Mouse (Mus musculus) ES-Bruce4 (cell line): ENCODE results near the gene Il12b.

Experiments used
- CTCF ChIP-seq: IDR thresholded peaks from one replicate; pipeline ENCODE4 v1.8.1; 2011; ENCODE audit warnings: low read depth, low read length
- EP300 ChIP-seq: IDR thresholded peaks from 2 replicates; pipeline ENCODE4 v1.6.1; 2011; ENCODE audit warnings: low read depth, low read length; ENCODE audit not compliant: insufficient read depth
- POLR2A ChIP-seq: IDR thresholded peaks from one replicate; pipeline ENCODE4 v1.8.1; 2011; ENCODE audit warnings: low read length; ENCODE audit not compliant: insufficient read depth

DNA sequence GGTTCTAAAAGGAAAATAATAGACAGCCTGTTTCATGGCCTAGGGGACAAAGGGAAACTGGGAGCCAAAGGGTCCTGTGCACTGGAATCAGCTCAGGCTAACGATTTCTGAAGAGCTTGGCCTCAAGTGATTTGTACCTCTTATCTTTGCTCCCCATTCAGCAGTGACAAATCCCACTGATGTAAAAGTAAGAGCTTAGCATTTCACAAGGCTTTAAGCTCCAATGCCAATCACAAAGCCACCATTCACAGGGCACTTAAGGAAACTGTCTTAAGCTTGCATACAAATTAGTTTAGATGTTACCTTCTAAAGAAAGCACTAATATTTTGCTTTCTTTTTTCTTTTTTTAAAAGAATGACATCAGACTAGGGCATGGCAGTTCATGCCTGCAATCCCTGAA, 6.1 kb downstream of the Il12b start:
- TF ChIP-seq CTCF (no peak), POLR2A (no peak), EP300 (no peak)
